Mouse (Mus musculus): ENCODE measurements around the gene Gm436. TPM values are rescaled to one million over a fixed set of nuclear protein-coding genes. Genes with fewer than 3 reads are reported as not detected.

Gene Gm436
- total RNA-seq (2021) = not detected
- long read RNA-seq = 0 reads

- no peak for DNase-seq (ENCODE audit: low spot score in 2 of 2)
Observed at GRCm38 (mm10) chr4:144686268-144686667, at the start of gene Gm436. TSS of gene Gm436 (minus strand) at chr4:144686368.

- DNase-seq (ENCODE audit: low spot score in 2 of 2) = no peak
Observed at GRCm38 (mm10) chr4:144721304-144721703, 35.1 kb upstream of the Gm436 start, which contains the start of gene Gm13178. TSS of gene Gm13178 (minus strand) at chr4:144721404.

GRCm38 (mm10) chr4:144719691-144720090 lies 33.5 kb upstream of the Gm436 start:
- no peak for DNase-seq (ENCODE audit: low spot score in 2 of 2)

GRCm38 (mm10) chr4:144718288-144718687 lies 32.1 kb upstream of the Gm436 start:
- DNase-seq (ENCODE audit: low spot score in 2 of 2) = no peak

GRCm38 (mm10) chr4:144638263-144638662 lies 47.9 kb downstream of the Gm436 start:
- no peak for DNase-seq (ENCODE audit: low spot score in 2 of 2)

Other genes starting within 250 kb of the Gm436 start
- not detected for gene 1700012P22Rik, start 247.6 kb downstream of the Gm436 start, total RNA-seq (2021)
- not detected for gene Gm9944, start 233.1 kb downstream of the Gm436 start, total RNA-seq (2021)
- gene Aadacl3, start 222.6 kb downstream of the Gm436 start, total RNA-seq (2021) = not detected
- not detected for gene 9430007A20Rik, start 166.5 kb downstream of the Gm436 start, total RNA-seq (2021)
- gene Gm13124, start 121.2 kb downstream of the Gm436 start, total RNA-seq (2021) = not detected
- gene Aadacl4, start 72.7 kb downstream of the Gm436 start, total RNA-seq (2021) = not detected
- gene Gm13178, start 35.0 kb upstream of the Gm436 start, total RNA-seq (2021) = not detected
- not detected for gene Gm438, start 100.2 kb upstream of the Gm436 start, total RNA-seq (2021)
- gene Dhrs3, start 206.5 kb upstream of the Gm436 start, total RNA-seq (2021) = 10 to 100 TPM; 23.2 to 23.3 TPM

Data from layer of hippocampus, postnatal 10 days (tissue).